Mouse (Mus musculus): ENCODE data around the gene Glrp1.

The Glrp1 gene

DNA sequence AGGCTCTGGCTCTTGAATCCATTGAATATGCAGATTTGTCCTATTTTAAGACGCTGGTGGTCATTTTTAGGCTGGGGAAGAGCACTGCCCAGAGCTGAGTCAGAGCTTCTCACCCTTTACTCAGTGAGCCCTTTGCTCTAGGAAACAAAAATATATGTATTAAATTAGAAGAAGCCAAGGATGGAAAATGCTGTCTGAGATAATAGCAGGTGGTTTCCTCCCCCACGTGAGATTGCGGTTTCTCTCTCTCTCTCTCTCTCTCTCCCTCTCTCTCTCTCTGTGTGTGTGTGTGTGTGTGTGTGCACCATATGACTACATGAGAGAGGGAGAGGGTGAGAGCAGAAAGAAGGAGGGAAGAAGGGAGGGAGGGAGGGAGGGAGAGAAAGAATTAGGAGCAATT lies 12.5 kb downstream of the Glrp1 start:
- no peak for DNase-seq (ENCODE audit: low spot score in 2 of 2)

DNA sequence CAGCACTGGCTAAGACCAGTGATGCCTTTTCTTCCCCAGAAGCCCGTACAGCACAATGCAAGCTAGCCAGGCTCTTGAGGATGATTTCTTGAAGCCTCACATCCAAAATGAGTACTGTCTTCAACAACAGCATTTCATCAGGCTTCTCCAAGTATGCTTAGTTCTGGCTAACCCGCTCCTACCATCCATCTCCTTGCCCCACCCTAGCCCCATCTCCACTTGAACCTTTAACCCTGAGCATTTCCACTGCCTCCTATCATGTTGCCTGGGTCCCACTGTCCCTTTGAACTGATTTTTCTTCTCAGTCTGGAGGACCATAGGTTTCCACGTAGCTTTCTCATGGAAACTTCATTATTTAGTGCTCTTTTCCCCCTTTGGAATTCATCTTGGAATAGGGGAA lies 17.5 kb downstream of the Glrp1 start:
- DNase-seq (ENCODE audit: low spot score in 2 of 2) = no peak

DNA sequence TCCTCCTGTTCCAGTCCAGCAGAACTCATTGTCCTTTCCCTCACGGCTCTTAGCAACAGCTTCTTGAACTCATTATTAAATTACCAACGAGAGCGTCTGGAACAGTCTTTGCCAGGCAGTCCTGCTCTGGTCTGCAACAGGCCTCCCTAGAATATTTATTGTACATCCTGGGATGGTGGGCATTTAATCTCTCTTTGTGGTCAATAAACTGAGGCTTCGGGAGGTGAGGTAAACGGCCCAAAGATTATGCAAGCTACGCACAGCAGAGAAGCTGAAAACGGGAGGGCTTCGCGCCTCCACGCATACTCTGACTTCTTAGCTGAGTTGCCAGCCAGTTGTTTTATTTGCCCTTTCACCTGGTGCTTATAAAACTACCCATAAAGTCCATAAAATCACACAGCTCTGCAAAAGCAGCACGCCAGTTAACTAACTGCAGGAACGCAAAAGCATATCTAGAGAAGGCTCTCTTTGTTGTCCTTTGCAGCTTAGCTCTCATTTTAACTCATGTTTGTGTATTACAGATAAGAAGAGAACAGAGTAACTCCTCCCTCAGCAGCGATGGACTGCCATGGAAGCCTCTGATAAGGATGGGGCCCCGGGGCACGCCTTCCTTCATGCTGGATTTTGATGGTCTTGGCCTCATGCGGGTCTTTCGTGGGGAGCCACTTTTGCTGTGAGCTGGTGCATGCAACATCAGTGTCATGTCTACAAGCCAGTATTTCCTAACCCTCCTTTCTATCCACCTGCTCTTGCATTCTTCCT lies 18.1 kb downstream of the Glrp1 start:
- DNase-seq (ENCODE audit: low spot score in 2 of 2) = no peak

DNA sequence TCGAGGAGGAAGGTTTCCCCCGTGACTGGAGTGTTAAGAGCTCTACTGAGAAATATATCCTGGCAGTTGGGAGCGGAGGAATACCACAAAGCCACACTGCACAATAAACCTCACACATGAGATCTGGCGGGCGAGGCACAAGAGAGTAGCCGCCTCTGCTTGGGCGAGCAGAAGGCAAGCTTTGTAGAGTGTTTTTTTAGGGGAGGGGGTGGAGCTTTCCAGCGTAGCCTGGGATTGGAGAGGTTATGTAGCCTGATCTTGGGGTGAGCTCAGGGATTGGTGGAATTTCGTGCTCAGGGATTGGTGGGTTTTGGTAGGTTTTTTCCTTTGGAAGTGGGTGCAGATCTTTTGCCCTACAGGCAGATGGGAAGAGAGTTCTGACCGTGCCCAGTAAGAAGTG lies 19.7 kb downstream of the Glrp1 start:
- DNase-seq (ENCODE audit: low spot score in 2 of 2) = no peak

DNA sequence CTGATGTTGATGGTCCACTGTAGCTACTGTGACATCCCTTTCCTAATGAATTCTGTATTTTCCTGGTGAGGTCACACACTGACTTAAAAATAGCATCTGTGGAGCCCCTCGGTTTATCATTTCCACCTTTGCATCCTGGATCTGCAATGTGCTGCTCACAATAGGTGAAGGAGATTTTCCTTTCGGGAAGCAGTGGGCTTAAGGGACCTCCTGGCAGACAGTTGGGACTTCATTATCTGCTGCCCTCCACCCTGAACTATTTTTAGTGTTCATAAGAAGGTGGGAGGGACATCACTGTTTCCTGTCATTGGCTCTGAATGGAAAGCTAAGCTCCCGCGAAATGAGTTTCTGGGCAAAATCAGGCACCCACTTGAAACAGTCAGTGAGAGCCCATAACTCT lies 20.9 kb downstream of the Glrp1 start:
- DNase-seq (ENCODE audit: low spot score in 2 of 2) = no peak

DNA sequence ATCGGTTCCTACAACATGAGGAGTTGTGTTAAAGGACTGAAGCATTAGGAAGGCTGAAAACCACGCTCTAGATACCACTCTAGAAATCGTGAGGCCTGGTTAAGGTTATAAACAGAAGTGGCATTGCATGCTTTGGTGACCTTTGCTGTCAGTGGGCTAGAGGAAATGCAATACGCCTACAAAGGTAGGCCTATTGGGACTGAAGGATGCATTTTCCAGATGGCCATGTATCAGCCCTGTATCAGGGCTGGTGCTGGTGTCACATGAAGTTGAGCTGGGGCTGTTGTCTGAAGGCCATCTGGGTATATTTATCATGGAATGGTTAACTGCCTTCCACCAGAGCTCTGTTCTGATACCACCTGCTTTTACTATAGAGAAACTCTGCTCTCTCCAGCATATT lies 23.5 kb downstream of the Glrp1 start:
- no peak for DNase-seq (ENCODE audit: low spot score in 2 of 2)

DNA sequence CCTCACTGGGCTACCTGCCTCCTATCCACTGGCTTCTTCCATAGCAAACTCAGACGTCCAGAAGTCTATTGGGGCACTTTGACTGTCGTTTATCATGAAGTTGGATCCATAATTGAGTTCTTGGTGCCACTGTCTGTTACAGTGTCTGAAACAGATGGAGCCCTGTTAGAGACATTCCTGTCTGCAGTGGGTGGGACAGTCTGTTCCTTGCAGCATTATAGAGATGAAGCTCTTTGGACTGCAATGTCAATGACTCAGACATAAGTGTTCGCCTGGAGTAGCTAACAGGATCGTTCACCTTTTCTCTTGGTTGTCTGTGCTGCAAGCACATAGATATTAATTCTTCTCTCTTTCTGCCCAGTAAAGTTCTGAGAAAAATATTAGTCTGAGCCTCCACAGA lies 25.8 kb downstream of the Glrp1 start:
- DNase-seq (ENCODE audit: low spot score in 2 of 2) = no peak

DNA sequence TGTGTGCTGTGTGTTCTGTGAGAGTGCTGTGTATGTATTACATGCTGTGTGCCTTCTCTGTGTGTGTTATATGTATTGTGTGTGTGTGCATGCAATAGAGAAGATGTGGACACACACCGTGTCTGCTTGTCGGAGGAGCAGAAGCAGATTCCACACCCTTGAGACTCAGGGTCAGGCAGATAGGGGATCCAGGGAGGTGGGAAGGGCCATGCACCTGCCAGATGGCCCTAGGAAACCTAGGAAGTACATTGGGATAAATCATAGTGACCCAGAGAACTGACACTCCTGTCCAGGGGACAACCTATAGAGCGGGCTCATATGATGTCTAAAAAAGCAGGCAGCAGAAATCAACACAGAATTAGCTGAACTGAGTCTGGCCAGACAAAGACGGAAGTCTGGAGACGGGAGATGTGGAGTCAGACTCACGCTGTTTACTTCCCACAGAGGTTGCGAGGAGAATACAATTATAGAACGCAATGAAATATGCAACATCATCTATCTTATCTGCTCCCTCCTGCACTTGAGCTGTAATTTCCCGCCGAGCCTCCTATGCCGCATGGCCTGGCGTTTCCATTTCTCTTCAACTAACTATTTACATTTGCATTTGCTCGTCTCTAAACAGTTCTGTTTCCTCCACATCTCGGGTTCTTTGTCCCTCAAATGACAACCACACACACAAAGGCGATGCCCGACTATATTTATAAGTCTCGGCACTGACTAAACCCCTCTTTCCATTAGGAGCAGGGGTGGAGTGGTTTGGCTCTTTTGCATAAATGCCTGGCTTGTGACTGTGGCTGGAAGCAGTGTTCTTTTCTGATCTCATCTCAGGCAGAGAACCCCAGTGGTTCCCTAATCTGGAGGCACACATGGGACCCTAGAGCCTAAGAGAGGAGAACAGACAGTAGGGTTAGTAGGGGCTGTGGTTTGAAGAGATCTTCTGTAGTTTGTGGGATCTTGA lies 27.4 kb downstream of the Glrp1 start:
- no peak for DNase-seq (ENCODE audit: low spot score in 2 of 2)

DNA sequence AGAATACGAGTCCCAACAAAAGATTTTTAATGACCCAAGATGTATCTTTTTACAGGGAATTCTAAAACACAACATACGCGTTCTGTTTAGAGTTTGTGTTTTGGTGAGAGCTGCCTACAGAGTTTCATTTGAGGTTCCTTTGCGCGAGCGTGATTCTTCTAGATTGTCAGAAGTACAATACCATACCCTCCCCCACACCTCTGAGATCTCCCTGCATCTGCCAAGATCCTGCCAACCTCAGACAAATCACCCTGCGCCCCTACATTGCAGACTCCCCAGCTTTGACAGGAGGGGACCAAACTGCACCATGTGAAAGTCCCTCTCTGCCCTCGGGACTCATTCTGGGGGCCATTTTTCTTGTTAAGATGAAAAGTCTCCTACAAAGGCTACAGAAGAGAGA lies 29.3 kb downstream of the Glrp1 start:
- DNase-seq (ENCODE audit: low spot score in 2 of 2) = no peak

DNA sequence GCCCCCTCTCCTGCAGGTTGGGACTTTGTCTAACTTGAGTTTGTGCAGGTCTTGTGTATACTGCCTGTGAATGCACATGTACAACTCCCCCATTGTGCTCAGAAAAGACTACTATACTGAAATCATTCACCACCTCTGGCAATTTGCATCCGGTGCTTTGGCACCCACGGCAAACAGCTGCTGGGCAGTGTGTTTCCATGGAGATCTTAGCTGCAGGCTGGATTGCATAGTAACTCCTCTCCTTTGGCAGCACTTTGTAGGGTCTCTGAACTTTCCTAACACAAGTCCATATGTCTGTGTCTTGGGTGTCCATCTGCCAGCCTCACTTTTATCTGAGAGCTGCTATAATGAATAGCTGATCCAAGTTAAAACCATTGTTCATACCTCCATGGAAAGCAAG lies 31.7 kb downstream of the Glrp1 start:
- no peak for DNase-seq (ENCODE audit: low spot score in 2 of 2)

DNA sequence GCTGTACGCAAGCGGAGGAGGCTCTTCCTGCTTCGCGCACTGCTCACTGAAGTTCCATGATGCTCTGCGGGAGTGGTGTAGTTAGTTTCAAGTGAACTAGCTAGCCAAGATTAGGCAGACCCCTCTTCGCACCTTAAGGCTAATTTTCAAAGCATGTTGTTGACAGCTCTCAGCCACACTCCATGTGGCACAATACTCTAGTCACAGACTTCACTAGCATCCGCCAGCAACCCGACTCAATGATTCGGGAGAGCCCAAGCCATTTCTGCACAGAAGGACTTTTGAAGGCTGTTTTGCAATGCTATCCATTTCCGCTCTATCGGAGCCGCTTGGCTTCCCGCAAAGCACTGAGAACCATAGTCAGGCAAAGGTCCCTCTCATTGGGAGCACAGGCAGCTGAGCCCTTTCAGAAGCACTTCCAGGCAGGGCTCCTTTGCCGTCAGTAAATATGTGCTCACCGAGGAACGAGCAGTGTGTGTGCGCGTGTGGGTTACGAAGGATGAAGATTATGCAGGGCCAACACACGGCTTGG lies 33.2 kb downstream of the Glrp1 start:
- DNase-seq (ENCODE audit: low spot score in 2 of 2) = no peak

DNA sequence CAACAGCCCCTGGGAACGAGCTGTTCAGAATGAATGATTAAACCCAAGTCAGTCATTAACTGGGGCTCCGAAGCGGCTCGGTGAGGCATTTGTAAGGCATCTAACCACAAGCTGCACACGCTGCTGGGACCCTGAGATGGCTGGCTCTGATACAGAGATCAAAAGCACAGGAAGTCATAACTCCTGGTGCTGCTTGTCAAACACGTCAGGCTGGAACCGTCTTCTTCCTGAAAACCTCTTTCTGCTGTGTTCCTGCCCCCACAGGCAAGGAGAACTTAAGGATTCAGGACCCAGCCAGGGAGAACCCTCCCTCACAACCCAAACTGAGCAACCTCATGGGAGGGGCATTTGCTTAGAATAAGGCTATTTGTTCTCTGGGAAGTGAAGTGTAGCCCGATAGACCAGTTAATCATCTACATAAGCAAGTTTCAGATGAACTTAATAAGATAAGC lies 34.3 kb downstream of the Glrp1 start:
- DNase-seq (ENCODE audit: low spot score in 2 of 2) = peak in 1 of 2 experiments; percentile 29

DNA sequence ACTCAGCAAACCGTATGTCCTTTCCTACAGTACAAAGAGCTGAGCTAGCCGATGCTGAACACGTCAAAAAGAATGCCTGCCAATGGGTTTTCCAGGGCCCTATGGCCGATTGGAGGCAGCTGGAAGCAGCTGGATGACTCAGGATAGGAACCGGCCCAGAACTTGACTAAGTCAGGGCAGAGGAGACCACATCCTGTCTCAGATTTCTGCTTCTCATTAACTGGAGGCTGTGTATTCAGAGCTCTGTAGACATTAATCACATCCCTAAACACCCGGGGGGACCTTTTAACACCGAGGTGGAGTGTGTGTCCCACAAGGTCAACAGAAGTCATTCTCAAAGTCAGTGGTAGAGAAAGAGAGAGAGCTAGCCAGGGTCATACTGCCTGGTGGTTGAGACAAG lies 35.3 kb downstream of the Glrp1 start:
- DNase-seq (ENCODE audit: low spot score in 2 of 2) = peak in 1 of 2 experiments; percentile 65

DNA sequence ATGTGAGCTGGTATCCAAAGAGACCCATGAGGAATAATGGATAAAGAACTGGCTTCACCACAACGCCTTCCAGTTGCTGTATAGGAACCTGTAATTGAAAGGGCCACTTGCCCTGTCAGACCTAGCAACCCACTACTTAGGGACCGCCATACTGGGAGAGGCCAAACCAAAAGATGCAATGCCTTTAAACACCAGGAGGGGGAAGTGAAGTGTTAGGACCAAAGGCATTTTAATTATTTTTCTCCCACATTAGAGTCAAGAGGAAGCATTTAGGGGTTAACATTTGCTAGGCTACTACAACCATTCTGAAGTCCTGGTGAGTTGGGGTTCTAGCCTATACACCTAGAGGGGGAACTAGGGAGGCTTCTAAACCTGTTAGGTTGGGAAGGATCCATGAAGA lies 36.0 kb downstream of the Glrp1 start:
- no peak for DNase-seq (ENCODE audit: low spot score in 2 of 2)

DNA sequence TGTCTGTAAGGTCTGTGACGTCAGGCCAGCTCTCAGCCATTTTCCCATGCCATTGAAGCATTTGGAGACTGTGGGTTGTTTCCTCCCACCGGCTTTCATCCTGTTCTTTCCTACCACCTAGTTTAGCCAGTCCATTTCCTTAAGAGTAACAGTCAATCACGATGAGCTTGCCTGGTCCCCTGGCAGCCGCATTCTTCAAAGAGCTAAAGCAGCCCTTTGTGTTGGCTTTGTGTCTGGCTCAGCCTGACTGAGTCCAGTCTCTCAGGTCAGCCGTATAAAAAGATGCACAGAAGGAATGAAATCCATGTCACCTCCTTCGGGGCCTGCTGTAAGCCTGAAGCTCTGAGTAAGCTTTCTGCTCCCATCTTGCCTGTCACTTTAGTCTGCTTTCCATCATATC lies 37.6 kb downstream of the Glrp1 start:
- DNase-seq (ENCODE audit: low spot score in 2 of 2) = no peak

DNA sequence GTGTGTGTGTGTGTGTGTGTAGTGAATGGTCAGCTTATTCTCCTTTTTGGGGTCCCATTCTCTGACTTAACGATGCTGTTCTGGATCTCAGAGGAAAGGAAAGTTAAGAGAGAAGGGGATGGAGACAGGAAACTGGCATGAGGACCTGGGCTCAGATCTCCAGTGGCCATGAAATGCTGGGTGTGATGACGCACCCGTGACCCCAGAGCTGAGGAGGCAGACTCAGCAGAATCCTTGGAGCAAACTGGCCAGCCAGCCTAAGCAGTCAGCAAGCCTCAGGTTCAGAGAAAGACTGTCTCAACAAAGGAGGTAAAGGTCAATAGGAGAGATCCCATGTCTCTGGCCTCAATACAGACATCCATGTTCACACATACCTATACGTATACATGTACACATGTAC lies 40.1 kb downstream of the Glrp1 start:
- DNase-seq (ENCODE audit: low spot score in 2 of 2) = no peak

DNA sequence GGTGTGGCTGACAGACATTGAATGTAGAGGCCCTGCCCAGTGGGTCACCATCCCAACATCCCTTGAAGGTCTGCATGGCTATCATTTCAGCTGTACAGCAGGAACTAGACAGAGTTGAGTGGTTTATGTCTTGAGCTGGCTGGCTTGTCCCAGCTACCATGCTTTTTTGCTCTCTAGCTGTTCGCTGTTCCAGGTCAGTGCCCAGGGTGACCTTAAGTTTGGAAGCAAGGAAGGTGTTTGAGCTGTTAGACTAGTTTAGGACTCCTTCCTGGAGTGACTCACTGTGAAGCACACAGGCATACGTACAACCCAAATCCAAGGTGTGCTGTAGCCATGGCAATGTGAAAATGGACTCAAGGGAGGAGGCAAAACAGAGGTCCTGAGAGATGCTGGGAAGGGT lies 41.5 kb downstream of the Glrp1 start:
- no peak for DNase-seq (ENCODE audit: low spot score in 2 of 2)

DNA sequence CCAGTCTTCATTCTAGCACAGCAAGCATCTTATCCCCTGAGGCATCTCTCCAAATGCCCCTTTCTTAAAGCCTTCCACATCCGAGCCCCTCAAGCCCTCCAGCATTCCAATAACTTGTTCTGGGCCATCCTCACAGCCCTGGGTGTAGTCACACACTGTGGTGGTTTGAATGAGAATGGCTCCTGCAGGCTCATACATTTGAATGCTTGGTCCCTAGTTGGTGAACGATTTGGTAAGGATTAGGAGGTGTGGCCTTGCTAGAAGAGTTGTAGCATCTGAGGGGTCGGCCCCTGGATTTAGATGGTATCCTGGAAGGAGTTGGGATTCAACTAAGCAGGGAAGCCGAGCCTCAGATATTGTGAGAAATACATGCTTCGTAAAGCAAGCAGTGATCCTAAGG lies 42.0 kb downstream of the Glrp1 start:
- no peak for DNase-seq (ENCODE audit: low spot score in 2 of 2)

DNA sequence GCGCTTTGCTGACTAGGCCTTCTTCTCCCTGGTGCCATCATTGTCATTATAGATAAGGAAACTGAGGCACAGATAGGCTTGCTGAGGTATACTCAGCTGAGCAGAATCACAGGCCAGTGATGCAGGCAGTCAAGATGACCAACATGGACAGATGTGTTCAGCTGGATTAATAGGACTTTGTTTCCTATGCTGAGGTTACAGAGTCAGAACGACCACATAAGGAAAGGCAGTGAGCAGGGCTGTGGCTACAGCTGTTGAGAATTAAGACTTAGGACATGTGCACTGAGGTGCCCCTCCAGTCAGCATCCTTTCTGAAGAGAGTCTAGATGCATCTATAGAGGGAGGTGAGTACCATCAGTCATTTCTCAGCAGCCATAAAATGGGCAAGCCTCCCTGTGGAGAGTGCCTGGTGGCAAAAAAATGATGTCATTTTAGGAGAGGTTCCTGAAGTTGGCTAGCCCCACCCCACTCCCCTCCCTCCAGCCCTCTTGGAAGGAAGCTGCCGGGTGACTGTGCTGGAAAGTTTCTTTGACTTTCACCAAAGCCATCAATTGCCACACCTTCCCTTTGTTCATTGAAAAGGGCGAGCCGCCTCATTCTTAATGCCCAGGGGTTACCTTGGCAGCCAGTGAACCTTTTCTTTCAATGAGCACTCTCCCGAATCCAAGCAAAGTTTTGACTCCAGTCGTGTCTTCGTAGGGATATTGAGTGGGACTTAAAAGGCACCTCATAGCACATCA lies 43.4 kb downstream of the Glrp1 start:
- no peak for DNase-seq (ENCODE audit: low spot score in 2 of 2)

DNA sequence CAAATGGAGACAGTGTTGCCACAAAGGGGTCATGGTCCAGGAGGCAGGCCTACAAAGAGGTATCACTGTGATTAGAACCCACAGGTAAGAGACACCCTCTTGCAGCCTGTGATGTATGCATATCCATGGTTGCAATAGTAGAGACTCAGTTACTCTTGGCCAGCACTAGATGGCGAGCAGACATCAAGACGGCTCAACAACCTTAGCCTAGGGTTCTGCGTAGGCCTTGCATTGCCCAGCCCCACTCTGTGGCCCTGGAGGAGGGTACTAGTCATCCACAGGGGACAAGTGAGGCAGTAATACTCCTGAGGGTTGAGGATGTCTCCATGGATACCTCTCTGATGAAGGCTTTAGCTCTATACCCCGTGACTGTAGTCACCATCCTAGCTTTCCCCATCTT lies 44.1 kb downstream of the Glrp1 start:
- no peak for DNase-seq (ENCODE audit: low spot score in 2 of 2)

DNA sequence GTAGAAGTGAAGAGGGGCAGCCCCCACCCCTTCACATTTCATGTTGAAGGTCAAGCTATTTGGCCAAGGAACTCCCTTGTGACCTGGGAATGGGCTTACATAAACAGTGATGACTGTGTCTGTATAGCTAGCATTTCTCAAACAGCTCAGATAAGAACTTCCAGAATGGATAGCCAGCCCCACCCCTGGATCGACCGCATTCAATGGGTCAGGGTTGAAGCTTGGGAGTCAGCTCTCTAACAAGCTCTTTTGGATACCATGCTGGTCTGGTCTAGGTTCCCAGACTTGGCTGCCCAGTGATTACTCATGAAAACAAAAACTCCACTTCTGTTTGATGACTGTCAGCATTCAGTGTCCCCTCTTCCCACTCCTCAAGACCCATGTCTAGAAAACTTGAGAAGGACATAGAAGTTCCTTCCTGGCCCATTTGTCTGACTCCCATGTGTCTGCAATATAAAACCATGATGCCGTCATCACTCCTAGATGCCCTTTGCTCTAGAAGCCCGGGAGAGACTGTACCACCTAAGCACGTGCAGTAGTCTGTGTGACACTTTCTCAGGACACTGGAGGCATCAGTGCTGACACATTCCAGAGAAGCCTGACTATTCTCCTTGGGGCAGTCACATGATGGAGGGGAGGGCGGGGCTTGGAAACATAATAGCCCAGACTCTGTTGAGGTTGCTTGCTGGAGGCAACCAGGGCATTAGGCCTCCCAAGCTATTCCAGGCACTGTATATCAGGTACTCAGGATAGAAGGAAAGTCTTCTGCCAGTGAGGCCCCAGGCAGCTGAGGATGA lies 45.6 kb downstream of the Glrp1 start:
- no peak for DNase-seq (ENCODE audit: low spot score in 2 of 2)

Measured in urinary bladder, postnatal 4 days (tissue).